Mouse (Mus musculus) ES-Bruce4 (cell line): ENCODE measurements at regions not wholly inside any gene's neighbourhood (a gene's known extent, or its start where the extent isn't known, plus 50 kb on each side); places are given as distances from the start of the nearest gene placed in this dataset.

Experiments used
- CTCF ChIP-seq: IDR thresholded peaks from one replicate; pipeline ENCODE4 v1.8.1; 2011; ENCODE audit warnings: low read depth, low read length
- EP300 ChIP-seq: IDR thresholded peaks from 2 replicates; pipeline ENCODE4 v1.6.1; 2011; ENCODE audit warnings: low read depth, low read length; ENCODE audit not compliant: insufficient read depth

DNA sequence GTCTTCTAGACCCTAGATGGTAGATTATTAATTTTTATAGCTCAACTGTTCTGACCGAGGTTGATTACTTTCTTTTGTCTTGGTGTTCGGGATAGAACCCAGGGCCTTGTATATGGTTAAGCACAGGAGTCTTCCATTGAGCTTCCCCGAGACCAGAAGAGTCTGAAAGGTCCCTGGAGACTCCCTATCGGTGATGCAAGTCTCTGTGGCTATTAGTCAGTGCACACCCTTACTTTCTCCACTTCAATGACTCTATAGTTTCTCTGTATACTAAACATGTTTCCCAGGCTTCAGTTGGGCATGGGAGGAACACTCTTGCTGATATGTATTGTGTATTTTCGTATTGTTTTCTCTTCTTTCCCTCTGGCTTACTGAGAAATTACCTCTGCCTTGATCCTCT, 623.8 kb upstream of the Igfbp3 start:
- TF ChIP-seq CTCF (no peak), EP300 (no peak)
